Mouse (Mus musculus): ENCODE measurements around the gene Plekho2.

Gene Plekho2

GRCm38 (mm10) chr9:65579781-65580371, at the start of gene Plekho2:
Gene Plekho2 (minus strand): TSS chr9:65580040.
- peak; percentile 95 to 97 for DNase-seq

DNA sequence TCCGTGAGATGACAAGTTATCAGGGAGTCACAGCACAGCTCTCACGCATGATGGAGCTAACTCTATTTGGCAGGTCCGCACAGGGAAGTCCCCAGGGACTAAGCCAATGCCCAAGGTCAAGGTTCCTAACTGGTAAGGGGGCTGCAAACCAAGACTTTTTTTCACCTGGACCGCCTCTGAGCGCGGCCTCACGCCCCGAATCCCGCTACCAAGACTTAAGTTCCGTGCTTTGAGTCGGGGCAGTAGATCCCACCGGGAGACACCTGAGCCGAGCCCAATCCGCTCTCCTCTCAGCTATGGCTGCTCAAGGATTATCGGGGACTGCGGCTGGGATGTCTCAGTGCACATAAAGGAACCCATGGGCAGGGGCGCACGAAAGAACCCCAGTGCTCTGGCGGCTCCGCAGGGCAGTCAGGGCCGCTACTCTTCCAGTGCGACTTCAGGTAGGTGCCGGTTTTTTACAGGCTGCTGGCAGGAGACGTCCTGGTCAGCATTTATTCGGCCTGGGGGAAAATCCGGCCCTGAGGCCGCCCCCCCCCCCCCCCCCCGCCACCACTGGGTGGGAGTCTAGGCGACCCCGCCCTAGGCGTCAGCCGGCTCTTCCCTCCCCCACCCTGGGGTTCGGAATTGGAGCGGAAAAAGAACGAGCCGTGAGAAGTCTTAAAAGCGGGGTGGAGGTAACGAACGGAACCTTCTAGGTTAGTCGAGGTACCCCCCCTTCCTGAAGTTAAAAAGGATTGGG, 49.4 kb upstream of the Plekho2 start, which contains the start of gene Rbpms2:
Gene Rbpms2, plus strand, starts transcription at position 624 of the 742 bp plus-strand sequence.
- peak; percentile 40 to 42 for DNase-seq

- no peak for DNase-seq
These were observed 44.4 kb upstream of the Plekho2 start for GRCm38 (mm10) chr9:65624266-65624665.

DNA sequence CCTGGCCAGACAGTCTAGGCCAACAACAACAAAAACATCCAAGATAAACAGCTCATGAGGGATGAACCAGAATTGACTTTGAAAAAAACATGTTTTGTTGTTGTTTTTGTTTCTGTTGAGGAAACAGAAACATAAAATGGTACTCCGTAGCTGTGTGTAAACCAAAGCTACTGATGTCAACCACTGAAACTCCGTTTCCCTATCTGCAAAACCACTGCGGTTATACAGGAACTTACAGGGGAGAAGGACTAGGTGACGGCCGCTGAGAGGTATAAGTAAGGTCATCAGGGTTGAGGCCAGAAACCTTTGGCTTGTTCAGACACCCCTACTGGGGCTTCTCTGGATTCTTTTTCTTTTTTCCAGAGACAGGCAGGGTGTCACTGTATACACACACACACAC, 43.0 kb upstream of the Plekho2 start:
- no peak for DNase-seq

DNA sequence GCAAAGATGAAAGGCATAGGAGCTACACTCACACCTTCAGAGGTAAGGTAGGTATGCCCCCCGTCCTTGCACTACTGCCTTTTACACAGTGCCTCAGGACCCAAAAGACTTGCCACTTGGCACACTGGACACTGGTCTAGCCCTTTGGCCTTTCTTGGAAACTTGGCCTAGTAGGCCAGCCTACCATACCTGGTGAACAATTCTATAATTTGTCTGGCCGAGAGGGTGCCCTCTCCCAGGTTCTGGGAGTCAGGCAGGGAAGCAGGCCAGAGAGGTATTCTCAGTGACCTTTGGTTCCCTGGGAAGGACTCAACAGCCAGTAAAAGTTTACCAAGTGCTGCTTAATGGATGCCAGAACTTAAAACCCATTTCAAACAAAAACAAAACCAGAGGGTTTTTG, 41.8 kb upstream of the Plekho2 start:
- DNase-seq = no peak

DNA sequence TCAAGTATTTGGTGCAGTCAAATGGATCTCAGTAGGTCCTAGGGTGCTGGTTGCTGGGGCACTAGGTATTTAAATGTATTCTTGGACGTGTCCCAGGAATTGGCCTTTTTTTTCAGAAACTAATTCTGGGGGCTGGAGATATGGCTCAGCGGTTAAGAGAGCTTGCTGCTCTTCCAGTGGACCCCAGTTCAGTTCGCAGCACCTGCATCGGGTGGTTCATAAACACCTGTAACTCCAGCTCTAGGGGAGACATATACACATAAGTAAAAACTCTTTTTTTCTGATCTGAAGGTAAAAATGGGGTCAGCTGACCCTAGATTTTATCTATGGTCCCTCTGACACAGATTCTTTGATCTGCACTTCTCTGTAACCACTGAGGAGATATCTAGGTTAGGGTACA, 41.4 kb upstream of the Plekho2 start:
- no peak for DNase-seq

GRCm38 (mm10) chr9:65619311-65619710, 39.5 kb upstream of the Plekho2 start:
- DNase-seq = no peak

- no peak for DNase-seq
These were observed 33.3 kb upstream of the Plekho2 start for GRCm38 (mm10) chr9:65613098-65613497.

- no peak for DNase-seq
These were observed 32.2 kb upstream of the Plekho2 start for GRCm38 (mm10) chr9:65611969-65612486.

DNA sequence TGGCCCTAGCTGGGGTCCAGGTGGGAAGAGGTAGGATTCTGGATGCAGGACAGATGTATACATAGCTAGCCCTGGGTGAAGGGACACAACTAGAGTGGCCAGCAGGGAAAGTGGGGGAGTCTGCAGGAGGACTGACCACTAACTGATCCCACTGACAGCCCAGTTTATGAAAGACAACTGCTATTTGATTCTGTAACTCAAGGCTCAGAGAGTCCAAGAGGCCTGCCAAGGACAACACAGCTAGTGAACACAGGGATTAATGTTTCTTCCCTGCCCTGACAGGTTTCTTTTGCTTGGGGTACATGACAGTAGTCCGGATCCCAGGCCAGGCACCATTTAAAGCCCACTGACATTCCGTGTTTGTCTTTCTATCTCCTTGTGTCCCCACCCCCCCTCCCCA, 27.3 kb upstream of the Plekho2 start:
- no peak for DNase-seq

DNA sequence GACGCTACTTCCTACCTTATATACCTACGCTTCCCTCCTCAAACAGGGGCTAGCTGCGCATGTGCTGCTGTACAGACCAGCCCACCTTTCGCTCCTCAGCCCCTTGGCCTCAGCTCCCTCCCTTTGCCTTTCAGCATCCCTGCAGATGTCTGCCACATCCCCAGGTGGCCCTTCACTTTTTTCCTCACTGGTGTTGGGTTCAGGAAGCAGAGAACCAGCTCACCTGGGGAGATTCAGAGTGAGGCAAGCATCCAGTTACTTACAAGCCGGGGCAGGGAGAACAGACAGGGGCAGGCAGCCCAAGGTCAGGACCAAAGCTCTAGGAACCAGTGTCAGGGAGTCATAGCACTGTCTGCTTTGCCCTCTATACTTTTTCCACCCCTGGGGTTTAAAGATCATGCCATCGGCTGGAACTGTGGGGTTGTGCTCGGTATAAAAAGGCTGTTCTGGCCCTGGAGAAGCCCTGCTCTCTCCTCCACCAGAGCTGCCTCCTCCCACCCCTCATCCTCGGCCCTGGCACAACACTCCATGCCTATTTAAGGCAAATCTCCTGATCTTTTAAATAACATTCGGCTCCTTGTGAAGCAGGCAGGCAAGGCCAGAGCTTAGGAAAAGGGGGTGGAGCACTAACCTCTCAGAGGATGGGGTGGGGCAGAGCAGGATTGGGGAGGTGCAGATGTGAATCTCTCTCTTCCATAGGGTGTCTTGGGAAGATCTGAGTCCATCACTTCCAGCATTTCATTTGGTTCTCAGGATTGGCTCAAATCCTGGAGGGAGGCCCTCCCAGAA, 26.7 kb upstream of the Plekho2 start:
- DNase-seq = no peak

GRCm38 (mm10) chr9:65605471-65606136, 25.8 kb upstream of the Plekho2 start:
- peak; percentile 77 to 82 for DNase-seq

GRCm38 (mm10) chr9:65603401-65604102, 23.7 kb upstream of the Plekho2 start:
- peak in 1 of 2 experiments; percentile 37 for DNase-seq

GRCm38 (mm10) chr9:65600951-65601350, 21.1 kb upstream of the Plekho2 start:
- no peak for DNase-seq

- DNase-seq = peak in 1 of 2 experiments; percentile 63
These were observed 19.0 kb upstream of the Plekho2 start for GRCm38 (mm10) chr9:65598765-65599249.

DNA sequence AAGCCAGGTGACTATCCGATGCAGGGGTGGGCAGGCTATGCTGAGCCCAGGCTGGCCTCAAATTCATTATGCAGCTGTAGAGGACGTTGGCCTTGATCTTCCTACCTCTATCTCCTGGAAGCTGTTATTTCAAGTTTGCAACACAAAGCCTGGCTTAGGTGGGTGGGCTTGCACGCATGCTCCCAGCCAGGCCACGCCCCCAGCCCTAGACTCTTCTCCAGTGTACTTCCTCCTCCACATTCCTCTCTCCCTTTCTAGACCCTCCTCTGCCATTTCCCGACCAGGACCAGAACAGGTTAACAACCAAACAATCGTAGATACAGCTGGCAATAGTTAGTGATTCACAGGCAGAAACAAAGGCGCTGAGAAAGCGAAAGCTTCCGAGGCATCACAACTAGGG, 13.8 kb upstream of the Plekho2 start:
- no peak for DNase-seq

- DNase-seq = no peak
These were observed 12.9 kb upstream of the Plekho2 start for GRCm38 (mm10) chr9:65592721-65593120.

DNA sequence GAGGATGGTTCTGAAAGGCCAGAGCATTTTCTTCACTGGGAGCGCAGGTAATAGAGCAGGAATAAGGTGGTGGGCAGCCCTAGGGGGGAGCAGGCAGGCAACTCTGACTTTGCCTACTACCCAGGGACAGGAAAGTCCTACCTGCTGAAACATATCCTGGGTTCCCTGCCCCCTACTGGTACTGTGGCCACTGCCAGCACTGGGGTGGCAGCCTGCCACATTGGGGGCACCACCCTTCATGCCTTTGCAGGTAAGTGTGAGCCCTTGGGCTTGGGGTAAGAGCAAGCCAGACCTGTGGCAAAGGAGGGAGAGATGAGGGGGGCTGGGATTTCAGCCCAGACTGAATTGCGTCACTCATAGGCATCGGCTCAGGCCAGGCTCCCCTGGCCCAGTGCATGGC, 9.3 kb upstream of the Plekho2 start:
- DNase-seq = no peak

- DNase-seq = peak; percentile 40 to 56
These were observed 7.9 kb upstream of the Plekho2 start for GRCm38 (mm10) chr9:65587573-65588358.

GRCm38 (mm10) chr9:65587270-65587572, 7.4 kb upstream of the Plekho2 start:
- no peak for DNase-seq

Data from lung, postnatal 4 days (tissue).